Mouse (Mus musculus): ENCODE measurements around the gene Fbxo46.
"Not testable (repeated sequence)": the region's sequence is repeated elsewhere in the genome, so short reads cannot be mapped to it uniquely, and the experiment has no call there.

Gene Fbxo46

DNA sequence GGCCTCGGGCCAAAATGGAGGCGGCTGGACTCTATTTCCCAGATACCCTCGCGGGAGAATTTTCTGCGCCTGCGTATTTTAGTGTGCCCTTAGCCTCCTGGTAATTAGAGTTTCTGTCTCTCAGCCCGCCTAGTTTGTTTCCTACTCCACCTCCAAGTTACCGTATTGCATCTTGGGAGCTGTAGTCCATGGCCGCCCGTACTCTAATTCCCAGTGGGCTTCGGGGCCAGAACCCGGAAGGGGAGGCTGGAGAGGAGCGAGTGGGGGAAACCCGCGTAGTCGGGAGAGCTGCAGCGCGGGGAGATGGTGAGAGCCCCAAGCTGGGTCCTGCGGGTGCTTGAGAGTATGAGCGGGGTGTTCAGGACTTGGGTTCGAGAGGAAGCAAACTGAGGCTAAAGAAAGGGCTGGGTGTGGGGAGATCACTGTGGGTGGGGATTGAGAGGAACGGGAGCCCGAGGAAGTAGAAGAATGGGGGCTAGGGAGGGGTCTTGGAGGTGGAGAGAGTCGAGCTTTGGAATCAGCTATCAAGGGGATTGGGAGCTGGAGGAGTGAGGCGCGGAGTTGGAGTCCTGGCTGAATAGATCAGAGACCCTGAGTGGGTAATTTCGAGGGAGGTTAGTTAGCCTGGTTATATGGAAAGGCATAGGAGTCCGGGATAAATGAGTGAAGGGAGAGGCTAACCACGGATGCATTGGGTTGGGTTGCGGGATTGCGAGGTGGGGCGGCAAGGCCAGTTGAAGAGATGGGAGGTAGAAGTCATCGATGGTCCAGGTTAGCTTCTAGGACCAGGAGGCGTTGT lies at the start of gene Fbxo46:
Gene Fbxo46 (plus strand): TSS at position 229 of the 799 bp plus-strand sequence.
- in situ Hi-C loops (cut with MboI, MseI): no loop called here

DNA sequence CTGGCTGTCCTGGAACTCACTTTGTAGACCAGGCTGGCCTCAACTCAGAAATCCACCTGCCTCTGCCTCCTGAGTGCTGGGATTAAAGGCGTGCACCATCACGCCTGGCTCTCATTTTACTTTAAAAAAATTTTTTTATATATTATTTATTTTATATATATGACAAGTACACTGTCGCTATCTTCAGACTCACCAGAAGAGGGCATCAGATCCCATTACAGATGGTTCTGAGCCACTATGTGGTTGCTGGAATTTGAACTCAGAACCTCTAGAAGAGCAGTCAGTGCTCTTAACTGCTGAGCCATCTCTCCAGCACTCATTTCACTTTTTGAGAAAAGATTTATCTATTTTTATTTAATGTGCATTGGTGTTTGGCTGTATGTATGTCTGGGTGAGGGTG lies 48.6 kb upstream of the Fbxo46 start:
- in situ Hi-C loops (cut with MboI, MseI): not testable (repeated sequence)

GRCm38 (mm10) chr7:19073504-19073903 lies 46.2 kb upstream of the Fbxo46 start:
- in situ Hi-C loops (cut with MboI, MseI): no loop called here

DNA sequence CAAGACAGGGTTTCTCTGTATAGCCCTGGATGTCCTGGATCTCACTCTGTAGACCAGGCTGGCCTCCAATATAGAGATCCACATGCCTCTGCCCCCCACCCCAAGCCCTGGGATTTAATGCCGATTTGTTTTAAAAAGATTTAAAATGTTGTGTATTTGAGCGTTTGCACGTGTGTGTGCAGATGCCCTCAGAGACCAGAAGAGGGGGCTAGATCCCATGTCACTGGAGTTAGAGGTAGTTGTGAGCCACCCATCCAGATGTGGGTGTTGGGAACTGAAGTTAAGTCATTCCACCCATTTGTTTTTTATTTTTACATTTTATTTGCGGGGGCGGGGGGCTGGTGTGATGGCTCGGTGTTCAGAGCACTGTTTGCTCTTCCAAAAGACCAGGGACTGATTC lies 45.2 kb upstream of the Fbxo46 start:
- in situ Hi-C loops (cut with MboI, MseI): no loop called here

GRCm38 (mm10) chr7:19075231-19075630 lies 44.4 kb upstream of the Fbxo46 start:
- in situ Hi-C loops (cut with MboI, MseI): no loop called here

GRCm38 (mm10) chr7:19075723-19076585 lies 43.7 kb upstream of the Fbxo46 start, which contains the start of gene Dmwd:
Dmwd (plus strand) TSS chr7:19076227.
- in situ Hi-C loops (cut with MboI, MseI): no loop called here

DNA sequence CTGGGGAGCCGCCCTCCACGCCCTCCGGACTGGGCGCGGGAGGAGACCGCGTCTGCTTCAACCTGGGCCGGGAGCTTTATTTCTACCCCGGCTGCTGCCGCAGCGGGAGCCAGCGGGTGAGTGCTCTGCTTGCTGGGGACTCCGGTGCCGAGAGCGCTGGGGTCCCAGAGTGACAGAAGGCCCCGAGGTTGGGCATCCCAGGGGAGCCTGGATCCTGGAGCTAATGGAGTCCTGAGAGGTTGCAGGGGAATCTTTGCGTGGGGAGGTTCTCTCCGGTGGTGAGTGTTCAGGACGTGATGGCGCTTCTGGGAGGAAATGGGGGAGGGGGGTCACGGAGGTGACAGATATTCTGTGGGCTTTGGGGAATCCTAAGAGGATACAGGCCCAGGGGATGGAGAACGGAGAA lies 43.1 kb upstream of the Fbxo46 start:
- in situ Hi-C loops (cut with MboI, MseI): no loop called here

- in situ Hi-C loops (cut with MboI, MseI): no loop called here
Measured at GRCm38 (mm10) chr7:19077761-19078160, 41.9 kb upstream of the Fbxo46 start.

DNA sequence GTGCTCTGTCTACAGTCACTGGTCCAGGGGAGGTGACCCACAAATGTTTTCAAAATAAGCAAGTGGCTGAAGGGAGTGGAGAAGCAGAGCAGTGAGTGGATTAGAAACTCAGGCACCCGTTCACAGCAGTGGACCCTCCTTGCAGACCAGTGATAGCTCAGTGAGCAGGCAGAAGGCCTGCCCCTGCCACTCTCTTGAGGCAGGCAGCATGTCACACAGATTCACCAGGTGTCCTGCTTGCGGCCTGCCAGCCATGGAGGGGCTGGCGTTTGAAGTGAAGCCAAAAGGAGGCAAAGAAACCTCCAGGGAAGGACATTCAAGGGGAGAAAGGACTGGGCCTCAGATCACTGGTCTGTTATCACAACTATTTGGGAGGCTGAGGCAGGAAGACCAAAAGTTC lies 40.9 kb upstream of the Fbxo46 start:
- in situ Hi-C loops (cut with MboI, MseI): no loop called here

DNA sequence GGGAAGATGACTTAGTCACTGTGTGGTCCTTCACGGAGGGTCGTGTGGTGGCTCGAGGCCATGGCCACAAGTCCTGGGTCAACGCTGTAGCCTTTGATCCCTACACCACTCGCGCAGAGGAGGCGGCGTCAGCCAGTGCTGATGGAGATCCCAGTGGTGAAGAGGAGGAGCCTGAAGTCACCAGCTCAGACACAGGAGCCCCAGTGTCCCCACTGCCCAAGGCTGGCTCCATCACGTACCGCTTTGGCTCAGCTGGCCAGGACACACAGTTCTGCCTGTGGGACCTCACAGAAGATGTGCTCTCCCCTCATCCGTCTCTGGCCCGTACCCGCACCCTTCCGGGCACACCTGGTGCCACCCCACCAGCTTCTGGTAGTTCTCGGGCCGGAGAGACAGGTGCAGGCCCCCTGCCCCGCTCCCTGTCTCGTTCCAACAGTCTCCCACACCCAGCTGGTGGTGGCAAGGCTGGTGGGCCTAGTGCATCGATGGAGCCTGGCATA lies 39.2 kb upstream of the Fbxo46 start:
- in situ Hi-C loops (cut with MboI, MseI): no loop called here

GRCm38 (mm10) chr7:19082171-19082570 lies 37.5 kb upstream of the Fbxo46 start:
- in situ Hi-C loops (cut with MboI, MseI): no loop called here

- in situ Hi-C loops (cut with MboI, MseI): no loop called here
Measured at GRCm38 (mm10) chr7:19083096-19083495, 36.6 kb upstream of the Fbxo46 start.

DNA sequence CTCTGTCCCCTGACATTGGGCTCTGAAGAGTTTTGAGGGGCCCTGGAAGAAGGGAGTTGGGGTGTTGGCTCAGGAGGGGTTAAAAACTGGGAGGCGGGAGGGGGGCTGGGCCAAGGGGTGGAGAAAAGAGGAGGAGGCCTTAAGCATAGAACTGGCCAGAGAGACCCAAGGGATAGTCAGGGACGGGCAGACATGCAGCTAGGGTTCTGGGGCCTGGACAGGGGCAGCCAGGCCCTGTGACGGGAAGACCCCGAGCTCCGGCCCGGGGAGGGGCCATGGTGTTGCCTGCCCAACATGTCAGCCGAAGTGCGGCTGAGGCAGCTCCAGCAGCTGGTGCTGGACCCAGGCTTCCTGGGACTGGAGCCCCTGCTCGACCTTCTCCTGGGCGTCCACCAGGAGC lies 36.0 kb upstream of the Fbxo46 start, which contains the start of gene Dmpk:
Gene Dmpk (plus strand): TSS at position 149 of the 400 bp plus-strand sequence.
- in situ Hi-C loops (cut with MboI, MseI): no loop called here

- in situ Hi-C loops (cut with MboI, MseI): no loop called here
Measured at GRCm38 (mm10) chr7:19084277-19084771, 35.3 kb upstream of the Fbxo46 start.

GRCm38 (mm10) chr7:19084921-19085473 lies 34.7 kb upstream of the Fbxo46 start:
- in situ Hi-C loops (cut with MboI, MseI): no loop called here

- in situ Hi-C loops (cut with MboI, MseI): no loop called here
Measured at GRCm38 (mm10) chr7:19085495-19085894, 34.2 kb upstream of the Fbxo46 start.

DNA sequence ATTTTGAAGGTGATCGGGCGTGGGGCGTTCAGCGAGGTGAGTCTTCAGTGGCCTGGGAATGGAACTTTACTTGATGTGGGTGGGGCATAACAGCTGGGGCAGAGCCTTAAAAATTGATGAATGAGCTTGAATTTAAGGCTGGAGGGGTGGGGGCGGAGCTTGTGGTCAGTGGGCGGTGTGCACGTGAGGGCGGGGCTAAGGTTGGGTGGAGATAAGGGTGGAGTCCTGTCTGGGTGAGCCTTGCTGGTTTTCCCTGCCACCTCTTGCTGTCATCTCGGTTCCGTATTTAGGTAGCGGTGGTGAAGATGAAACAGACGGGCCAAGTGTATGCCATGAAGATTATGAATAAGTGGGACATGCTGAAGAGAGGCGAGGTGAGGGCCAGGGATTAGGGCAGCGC lies 33.6 kb upstream of the Fbxo46 start:
- in situ Hi-C loops (cut with MboI, MseI): no loop called here

GRCm38 (mm10) chr7:19086760-19087159 lies 32.9 kb upstream of the Fbxo46 start:
- in situ Hi-C loops (cut with MboI, MseI): no loop called here

DNA sequence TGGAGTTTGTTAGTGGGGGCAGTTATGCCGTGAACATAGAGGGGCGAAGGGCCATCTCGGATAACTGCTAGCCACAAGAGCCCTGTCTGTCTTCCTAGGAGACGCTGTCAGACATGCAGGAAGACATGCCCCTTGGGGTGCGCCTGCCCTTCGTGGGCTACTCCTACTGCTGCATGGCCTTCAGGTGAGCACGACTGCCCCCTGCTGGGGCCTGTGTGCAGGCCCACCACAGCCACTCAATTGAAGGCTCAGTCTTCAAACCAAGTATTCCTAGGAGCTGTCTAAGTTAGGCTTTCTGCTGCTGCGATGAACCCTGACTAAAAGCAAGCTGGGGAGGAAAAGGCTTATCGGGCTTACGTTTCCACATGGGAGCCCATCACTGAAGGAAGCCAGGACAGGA lies 30.8 kb upstream of the Fbxo46 start:
- in situ Hi-C loops (cut with MboI, MseI): no loop called here

GRCm38 (mm10) chr7:19091913-19092312 lies 27.7 kb upstream of the Fbxo46 start:
- in situ Hi-C loops (cut with MboI, MseI): no loop called here

GRCm38 (mm10) chr7:19092381-19093173 lies 27.1 kb upstream of the Fbxo46 start:
- in situ Hi-C loops (cut with MboI, MseI): no loop called here

All from T-helper 1 cell (primary cell).